Mouse (Mus musculus) CH12.LX (cell line): ENCODE data around the gene Gpr6. TPM values are rescaled to one million over a fixed set of nuclear protein-coding genes. Genes with fewer than 3 reads are reported as not detected.

Source experiments
- DNase-seq: peaks from one replicate; pipeline ENCODE4 v3.0.0-alpha.2; 2013; ENCODE audit errors: extremely low read depth
- H3K27ac ChIP-seq: 2 replicates; pipeline ENCODE4 v1.5.1; 2012; ENCODE audit warnings: low read depth, mild to moderate bottlenecking, control low read depth, moderate library complexity; ENCODE audit not compliant: insufficient read depth
- H3K27me3 ChIP-seq: replicated peaks from 2 replicates; pipeline ENCODE3; 2012; ENCODE audit warnings: inconsistent platforms
- H3K36me3 ChIP-seq, 2 experiments: replicated peaks in 1 of 2; 2 replicates each; pipeline versions ENCODE3 to v1.6.1; 2012; ENCODE audit warnings: inconsistent platforms in 1 of 2, low read length in 1 of 2, mild to moderate bottlenecking in 1 of 2, mixed read lengths in 1 of 2, moderate library complexity in 1 of 2; ENCODE audit not compliant: control insufficient read depth in 1 of 2, insufficient read depth in 1 of 2
- H3K4me1 ChIP-seq, 2 experiments: 2 replicates each; pipeline ENCODE4 v1.6.1; 2012; ENCODE audit warnings: inconsistent platforms in 1 of 2, moderate library complexity in 1 of 2; ENCODE audit not compliant: insufficient read depth in 2 of 2, control insufficient read depth in 1 of 2
- H3K4me2 ChIP-seq: 2 replicates; pipeline ENCODE4 v1.6.1; 2012; ENCODE audit warnings: low read depth, mild to moderate bottlenecking, control low read depth; ENCODE audit not compliant: poor library complexity, insufficient read depth, severe bottlenecking
- H3K4me3 ChIP-seq, 3 experiments: fragments of 150-350 bp in 1 of 3; sonication (generic) in 1 of 3; replicated peaks in 1 of 3; 2 replicates each; pipeline versions ENCODE3 to v1.5.1; 2011 to 2012; ENCODE audit warnings: low read depth in 2 of 3, low read length in 2 of 3, mild to moderate bottlenecking in 2 of 3, moderate library complexity in 2 of 3, control low read depth in 1 of 3, improper control_type of control experiment in 1 of 3, inconsistent platforms in 1 of 3, mixed read lengths in 1 of 3; ENCODE audit not compliant: poor library complexity in 1 of 3
- H3K79me2 ChIP-seq: replicated peaks from 2 replicates; pipeline ENCODE4 v1.6.1; 2012; ENCODE audit warnings: mild to moderate bottlenecking, moderate library complexity; ENCODE audit not compliant: control insufficient read depth, poor library complexity, insufficient read depth, severe bottlenecking; ENCODE audit errors: extremely low read depth
- H3K9ac ChIP-seq: 2 replicates; pipeline ENCODE4 v1.6.1; 2012; ENCODE audit warnings: low read depth, mild to moderate bottlenecking, control low read depth, moderate library complexity; ENCODE audit not compliant: insufficient read depth
- H3K9me3 ChIP-seq: replicated peaks from 2 replicates; pipeline ENCODE3; 2012; ENCODE audit warnings: low read length, inconsistent platforms, mixed read lengths
- BHLHE40 ChIP-seq: IDR thresholded peaks from 2 replicates; pipeline ENCODE4 v1.6.1; 2011; ENCODE audit warnings: mild to moderate bottlenecking, low read depth, low read length, improper control_type of control experiment
- CHD1 ChIP-seq: IDR thresholded peaks from 2 replicates; pipeline ENCODE4 v1.6.1; 2012; ENCODE audit warnings: low read depth, low read length, improper control_type of control experiment, inconsistent platforms
- ETS1 ChIP-seq: conservative IDR thresholded peaks from 2 replicates; pipeline ENCODE4 v1.6.1; 2012; ENCODE audit warnings: low read depth, mild to moderate bottlenecking, inconsistent platforms, low read length, improper control_type of control experiment, moderate library complexity
- GABPA ChIP-seq: IDR thresholded peaks from 2 replicates; pipeline ENCODE4 v1.6.1; 2012; ENCODE audit warnings: low read depth, low read length, improper control_type of control experiment, inconsistent platforms; ENCODE audit not compliant: insufficient replicate concordance
- JUN ChIP-seq: IDR thresholded peaks from 2 replicates; pipeline ENCODE4 v1.6.1; 2011; ENCODE audit warnings: low read depth, mild to moderate bottlenecking, low read length, improper control_type of control experiment, moderate library complexity; ENCODE audit not compliant: insufficient read depth
- JUND ChIP-seq: conservative IDR thresholded peaks from 2 replicates; pipeline ENCODE4 v1.6.1; 2011; ENCODE audit warnings: low read depth, low read length, improper control_type of control experiment
- KAT2A ChIP-seq: IDR thresholded peaks from 2 replicates; pipeline ENCODE4 v1.6.1; 2012; ENCODE audit warnings: low read length, improper control_type of control experiment, inconsistent platforms; ENCODE audit not compliant: insufficient replicate concordance
- MAZ ChIP-seq: IDR thresholded peaks from 2 replicates; pipeline ENCODE4 v1.6.1; 2012; ENCODE audit warnings: low read depth, mild to moderate bottlenecking, inconsistent platforms, low read length, improper control_type of control experiment, moderate library complexity
- MEF2A ChIP-seq: IDR thresholded peaks from 2 replicates; pipeline ENCODE4 v1.6.1; 2014; ENCODE audit warnings: low read depth, mild to moderate bottlenecking, inconsistent platforms, low read length, improper control_type of control experiment, borderline replicate concordance
- MYC ChIP-seq: IDR thresholded peaks from 2 replicates; pipeline ENCODE4 v1.6.1; 2011; ENCODE audit warnings: low read depth, mild to moderate bottlenecking, improper control_type of control experiment, low read length
- NELFE ChIP-seq: IDR thresholded peaks from 2 replicates; pipeline ENCODE4 v1.6.1; 2011; ENCODE audit warnings: low read depth, low read length, improper control_type of control experiment
- NRF1 ChIP-seq: IDR thresholded peaks from 2 replicates; pipeline ENCODE4 v1.6.1; 2014; ENCODE audit warnings: low read depth, mild to moderate bottlenecking, inconsistent platforms, low read length, improper control_type of control experiment, moderate library complexity
- RAD21 ChIP-seq: IDR thresholded peaks from 2 replicates; pipeline ENCODE4 v1.6.1; 2011; ENCODE audit warnings: low read depth, mild to moderate bottlenecking, low read length, improper control_type of control experiment, moderate library complexity
- RCOR1 ChIP-seq: conservative IDR thresholded peaks from 2 replicates; pipeline ENCODE4 v1.6.1; 2012; ENCODE audit warnings: low read depth, mild to moderate bottlenecking, inconsistent platforms, low read length, improper control_type of control experiment
- SIN3A ChIP-seq: IDR thresholded peaks from 2 replicates; pipeline ENCODE4 v1.6.1; 2012; ENCODE audit warnings: low read length, improper control_type of control experiment, inconsistent platforms
- SMC3 ChIP-seq: IDR thresholded peaks from 2 replicates; pipeline ENCODE4 v1.6.1; 2011; ENCODE audit warnings: low read depth, low read length, improper control_type of control experiment
- TBP ChIP-seq: conservative IDR thresholded peaks from 2 replicates; pipeline ENCODE4 v1.6.1; 2011; ENCODE audit warnings: low read depth, low read length, improper control_type of control experiment
- TCF12 ChIP-seq: IDR thresholded peaks from 2 replicates; pipeline ENCODE4 v1.6.1; 2014; ENCODE audit warnings: low read depth, mild to moderate bottlenecking, inconsistent platforms, low read length, improper control_type of control experiment
- USF2 ChIP-seq: conservative IDR thresholded peaks from 2 replicates; pipeline ENCODE4 v1.6.1; 2011; ENCODE audit warnings: low read depth, low read length, improper control_type of control experiment
- ZC3H11A ChIP-seq: IDR thresholded peaks from 2 replicates; pipeline ENCODE4 v1.6.1; 2012; ENCODE audit warnings: low read depth, mild to moderate bottlenecking, inconsistent platforms, low read length, improper control_type of control experiment
- ZKSCAN1 ChIP-seq: IDR thresholded peaks from 2 replicates; pipeline ENCODE4 v1.6.1; 2012; ENCODE audit warnings: low read depth, inconsistent platforms, low read length, improper control_type of control experiment, borderline replicate concordance
- dilution Hi-C: fragments of 300-500 bp; cut with MboI; formaldehyde crosslinking; loops from 2 replicates; pipeline ENCODE4 v1.14.3; 2020; ENCODE audit warnings: low sequenced_read_pairs; ENCODE audit not compliant: extremely low pct_unique_long_range_greater_than_20kb, extremely low pct_ligation_motif_present
- in situ Hi-C: fragments of 300-500 bp; cut with MboI; formaldehyde crosslinking; loops from 3 replicates; pipeline ENCODE4 v1.14.3; 2019; ENCODE audit warnings: low sequenced_read_pairs, low pct_ligation_motif_present, low pct_unique_long_range_greater_than_20kb, mixed read lengths
- polyA plus RNA-seq: library from polyadenylated mRNA; unstranded; fragments of >175 nt; gene quantifications from 2 replicates; pipeline ENCODE4 v1.2.1, GENCODE M21; 2012; ENCODE audit warnings: low read depth; ENCODE audit not compliant: insufficient read length
- total RNA-seq, 2 experiments: library from RNA; depleted of rRNA; stranded (reverse); fragments of 300-350 nt in 1 of 2; fragments of >200 nt in 1 of 2; gene quantifications; 2 replicates each; pipeline ENCODE4 v1.2.3; 2012 to 2014

Gpr6 gene
- total and polyA plus RNA-seq, 3 experiments = not detected

GRCm38 (mm10) chr10:41070693-41071651 lies 1.1 kb downstream of the Gpr6 start:
- in situ Hi-C loops = no loop called here
- Histone ChIP-seq H3K36me3 (no peaks in the 10 kb centered on the region), H3K9me3 (no peaks in the 10 kb centered on the region), H3K27me3 (no peaks in the 10 kb centered on the region), H3K79me2 (no peaks in the 10 kb centered on the region), H3K4me1 (no peaks in the 10 kb centered on the region), H3K27ac (no peak overlapping the region), H3K4me2 (no peak overlapping the region), H3K4me3 (no peak overlapping the region), H3K9ac (no peak overlapping the region)
- DNase-seq = no peak
- TF ChIP-seq MYC (no peak), SIN3A (no peak), JUN (no peak), MEF2A (no peak), NELFE (no peak), RAD21 (no peak), SMC3 (no peak), JUND (no peak), USF2 (no peak), ZC3H11A (no peak), TCF12 (no peak)
- dilution Hi-C loops = no loop called here

GRCm38 (mm10) chr10:41060250-41060831 lies 11.7 kb downstream of the Gpr6 start:
- no peak for DNase-seq
- H3K36me3 ChIP-seq = no peaks in the 10 kb centered on the region
- H3K27me3 ChIP-seq = no peaks in the 10 kb centered on the region
- dilution Hi-C loops = no loop called here
- no peaks in the 10 kb centered on the region for H3K9me3 ChIP-seq
- no peak overlapping the region for H3K4me2 ChIP-seq
- no peaks in the 10 kb centered on the region for H3K4me1 ChIP-seq
- no peak overlapping the region for H3K9ac ChIP-seq
- H3K79me2 ChIP-seq = no peaks in the 10 kb centered on the region
- in situ Hi-C loops = no loop called here
- no peak overlapping the region for H3K4me3 ChIP-seq
- no peak overlapping the region for H3K27ac ChIP-seq
- TF ChIP-seq TBP = no peak
- no peak for TF ChIP-seq NRF1
- no peak for TF ChIP-seq KAT2A
- no peak for TF ChIP-seq RCOR1
- TF ChIP-seq GABPA = no peak
- TF ChIP-seq ZC3H11A = no peak
- TF ChIP-seq MEF2A = no peak
- no peak for TF ChIP-seq MAZ
- TF ChIP-seq NELFE = no peak
- TF ChIP-seq ETS1 = no peak
- no peak for TF ChIP-seq BHLHE40
- no peak for TF ChIP-seq RAD21
- TF ChIP-seq CHD1 = no peak
- TF ChIP-seq ZKSCAN1 = no peak
